9 mouse cellular contexts compared by ENCODE assay signal in the genomic region with DNA sequence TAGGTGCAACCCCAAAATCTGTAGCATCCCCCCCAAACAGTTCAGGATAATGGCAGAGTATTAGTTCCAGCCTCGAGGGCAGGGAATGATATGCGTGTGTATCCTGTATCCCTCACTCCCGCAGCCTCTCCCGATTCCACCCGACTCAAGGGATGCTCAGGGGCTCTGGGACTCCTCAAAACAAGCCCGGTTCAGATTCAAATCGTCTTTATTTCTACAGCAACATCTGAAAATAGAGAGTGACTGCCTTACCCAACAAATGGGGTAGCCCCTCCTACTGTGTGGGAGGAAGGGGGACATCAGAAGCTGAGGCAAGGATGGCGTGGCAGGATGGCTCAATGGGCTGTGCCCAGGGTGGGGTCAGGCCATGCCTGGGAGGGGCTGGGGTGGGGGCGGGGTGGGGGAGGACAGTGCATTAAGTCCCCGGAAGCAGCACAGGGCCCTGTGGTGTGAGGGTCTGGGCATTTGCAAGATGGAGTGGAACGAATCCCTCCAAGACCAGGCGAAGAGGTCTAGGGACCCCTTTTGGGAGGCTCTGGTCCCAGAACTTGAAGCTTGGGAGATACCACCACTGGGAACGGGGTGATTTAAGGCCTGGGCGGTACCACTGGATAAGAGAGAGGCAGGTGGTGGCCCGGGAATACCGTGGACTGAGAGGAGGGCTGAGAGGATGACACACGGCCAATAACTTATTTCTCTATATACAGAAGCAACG. TPM values are rescaled to one million over a fixed set of nuclear protein-coding genes. Genes with fewer than 3 reads are reported as not detected.
DNase-seq lines count a peak whose midpoint lies in the region; ATAC-seq lines count a peak whose summit lies in the region.
"Had no signal": no experiment of that assay in that cellular context is flagged by ENCODE, and none has a peak within 500 bp of the region (broad histone marks: within the 10 kb centered on the region; RNA-seq: fewer than 3 reads in every experiment).

No protein-coding gene starts in this region.

- no peak overlapping the region; the same call in 1 of the 2 replicates for H3K27ac ChIP-seq in embryonic facial prominence, embryonic 14.5 days (replicated peaks; ENCODE audit: low read depth, low read length)
- H3K27ac ChIP-seq in liver, embryonic 13.5 days, result no peak overlapping the region

- peak; percentile 73 for DNase-seq in cerebellum, adult 11-12 months
- no peak for DNase-seq in cerebellum, postnatal 36 days
- peak; percentile 26 for DNase-seq in kidney, postnatal 10 days
- no peak for DNase-seq in kidney, adult 8-10 months
- no peak for DNase-seq in embryonic facial prominence, embryonic 14.5 days (ENCODE audit: low spot score)
- DNase-seq in liver, embryonic 13.5 days, result no peak
- no peak for DNase-seq in frontal cortex, postnatal 14 days (ENCODE audit: low spot score in 2 of 2)
- DNase-seq in B cell, adult 2 months, result no peak

- H3K36me3 ChIP-seq in embryonic facial prominence, embryonic 14.5 days (ENCODE audit: control insufficient read depth, insufficient read depth, low read length), result peaks cover 74% of the 10 kb centered on the region
- H3K36me3 ChIP-seq in liver, embryonic 13.5 days, result peaks cover 29% of the 10 kb centered on the region

- ATAC-seq in embryonic facial prominence, embryonic 14.5 days (ENCODE audit: low read depth), result no peak
- no peak for ATAC-seq in liver, embryonic 13.5 days (ENCODE audit: low read depth)

- WGBS in embryonic facial prominence, embryonic 14.5 days, result 81% methylated on average over 18 of the region's 18 CpGs
- WGBS in liver, embryonic 13.5 days (ENCODE audit: insufficient replicate concordance), result 68% methylated on average over 18 of the region's 18 CpGs

- H3K9ac ChIP-seq in embryonic facial prominence, embryonic 14.5 days (ENCODE audit: low read depth, low read length), result no peak overlapping the region; the same call in 1 of the 2 replicates
- peak overlapping the region; percentile 41 for H3K9ac ChIP-seq in liver, embryonic 13.5 days

- H3K27me3 ChIP-seq in embryonic facial prominence, embryonic 14.5 days (replicated peaks; ENCODE audit: control insufficient read depth, insufficient read depth, low read length), result no peaks in the 10 kb centered on the region
- no peaks in the 10 kb centered on the region for H3K27me3 ChIP-seq in liver, embryonic 13.5 days
- H3K27me3 ChIP-seq: neural tube, embryonic 12.5 days had no signal

- H3K4me1 ChIP-seq in embryonic facial prominence, embryonic 14.5 days (ENCODE audit: control insufficient read depth, insufficient read depth, low read length), result peaks cover 7% of the 10 kb centered on the region; the same call in 1 of the 2 replicates
- H3K4me1 ChIP-seq in liver, embryonic 13.5 days (replicated peaks), result peaks cover 43% of the 10 kb centered on the region

- no peaks in the 10 kb centered on the region for H3K9me3 ChIP-seq in embryonic facial prominence, embryonic 14.5 days (ENCODE audit: control insufficient read depth, low read length)
- H3K9me3 ChIP-seq in liver, embryonic 13.5 days (replicated peaks), result no peaks in the 10 kb centered on the region
- H3K9me3 ChIP-seq: neural tube, embryonic 12.5 days had no signal

- H3K4me3 ChIP-seq in embryonic facial prominence, embryonic 14.5 days (ENCODE audit: low read depth, low read length), result no peak overlapping the region
- peak overlapping the region; percentile 83 for H3K4me3 ChIP-seq in liver, embryonic 13.5 days (replicated peaks)

- H3K4me2 ChIP-seq in embryonic facial prominence, embryonic 14.5 days (ENCODE audit: low read depth, low read length), result peak overlapping the region; percentile 41
- H3K4me2 ChIP-seq in liver, embryonic 13.5 days, result peak overlapping the region; percentile 95

RNA-seq across cellular contexts. Expression of a gene that starts 0.8 kb away (rescaled TPM):
- 225 and 254 TPM in 2 replicates for polyA plus RNA-seq in embryonic facial prominence, embryonic 14.5 days (2014; fragmentation: Nextera tagmentation; extraction: Ambion mirVana)
- 96.4 and 102 TPM in 2 replicates for polyA plus RNA-seq in liver, embryonic 13.5 days (2015; fragmentation: Nextera tagmentation; extraction: Ambion mirVana)

RNA-seq across cellular contexts. Expression of a gene that starts 9.4 kb away (rescaled TPM):
- polyA plus RNA-seq in embryonic facial prominence, embryonic 14.5 days (2014; fragmentation: Nextera tagmentation; extraction: Ambion mirVana), result 36.0 and 45.8 TPM in 2 replicates
- polyA plus RNA-seq in liver, embryonic 13.5 days (2015; fragmentation: Nextera tagmentation; extraction: Ambion mirVana), result 1.3 and 1.4 TPM in 2 replicates

RNA-seq across cellular contexts. Expression of a gene that starts 10.6 kb away (rescaled TPM):
- 13.1 and 15.3 TPM in 2 replicates for polyA plus RNA-seq in embryonic facial prominence, embryonic 14.5 days (2014; fragmentation: Nextera tagmentation; extraction: Ambion mirVana)
- polyA plus RNA-seq in liver, embryonic 13.5 days (2015; fragmentation: Nextera tagmentation; extraction: Ambion mirVana), result 2.3 and 2.9 TPM in 2 replicates

RNA-seq across cellular contexts. Expression of a gene that starts 19.4 kb away (rescaled TPM):
- 137 and 140 TPM in 2 replicates for polyA plus RNA-seq in embryonic facial prominence, embryonic 14.5 days (2014; fragmentation: Nextera tagmentation; extraction: Ambion mirVana)
- polyA plus RNA-seq in liver, embryonic 13.5 days (2015; fragmentation: Nextera tagmentation; extraction: Ambion mirVana), result 45.5 and 46.6 TPM in 2 replicates

RNA-seq across cellular contexts. Expression of a gene that starts 22.4 kb away (rescaled TPM):
- polyA plus RNA-seq in embryonic facial prominence, embryonic 14.5 days (2014; fragmentation: Nextera tagmentation; extraction: Ambion mirVana), result 2.6 and 3.0 TPM in 2 replicates
- polyA plus RNA-seq in liver, embryonic 13.5 days (2015; fragmentation: Nextera tagmentation; extraction: Ambion mirVana), result 0.49 and 0.89 TPM in 2 replicates

Comparison
In these comparisons a context has a peak if more than half of its experiments do, and no peak if none do; other contexts are left out.
1. DNase-seq: peak in cerebellum, adult 11-12 months (single experiment) and kidney, postnatal 10 days (single experiment); none in cerebellum, postnatal 36 days (0 of 2), kidney, adult 8-10 months (0 of 2), embryonic facial prominence, embryonic 14.5 days (single experiment), liver, embryonic 13.5 days (single experiment), frontal cortex, postnatal 14 days (0 of 2) and B cell, adult 2 months (0 of 2).
2. RNA of a gene that starts 9.4 kb away (polyA plus RNA-seq): 36.0 to 45.8 TPM in embryonic facial prominence, embryonic 14.5 days; 1.3 to 1.4 TPM in liver, embryonic 13.5 days; every median in the first group is over 10 times any median in the second.